ENCODE assay signal across 13 mouse cellular contexts in genomic region chr12:110488031-110488430, GRCm38 (mm10). TPM values are rescaled to one million over a fixed set of nuclear protein-coding genes. Genes with fewer than 3 reads are reported as not detected.
A peak's percentile ranks its signal among the peaks of the same experiment; 100 is the strongest.
DNase-seq lines count a peak whose midpoint lies in the region; ATAC-seq and TF ChIP-seq lines count a peak whose summit lies in the region.
"Had no signal": no experiment of that assay in that cellular context is flagged by ENCODE, and none has a peak within 500 bp of the region (broad histone marks: within the 10 kb centered on the region; RNA-seq: fewer than 3 reads in every experiment).

No protein-coding gene starts in this region.

- H3K4me2 ChIP-seq in forebrain, embryonic 14.5 days (ENCODE audit: low read length): no peak overlapping the region
- H3K4me2 ChIP-seq in forebrain, embryonic 16.5 days (ENCODE audit: low read length): no peak overlapping the region
- H3K4me2 ChIP-seq in hindbrain, embryonic 15.5 days: 0 out of 2 replicates have a peak overlapping the region, but pooled peaks have one; percentile 87
- H3K4me2 ChIP-seq in lung, embryonic 14.5 days: peak overlapping the region; percentile 94; the same call in 1 of the 2 replicates

- H3K36me3 ChIP-seq in forebrain, embryonic 14.5 days (ENCODE audit: control insufficient read depth, insufficient read depth, low read length): no peaks in the 10 kb centered on the region
- no peaks in the 10 kb centered on the region for H3K36me3 ChIP-seq in forebrain, embryonic 16.5 days (ENCODE audit: control insufficient read depth, insufficient read depth)
- H3K36me3 ChIP-seq in hindbrain, embryonic 15.5 days: no peaks in the 10 kb centered on the region
- H3K36me3 ChIP-seq in hindbrain, embryonic 10.5 days: peaks cover 33% of the 10 kb centered on the region
- 0 out of 2 replicates have a peak, but pooled peaks cover 19% of the 10 kb centered on the region for H3K36me3 ChIP-seq in lung, embryonic 14.5 days (ENCODE audit: insufficient read depth)

- no peak overlapping the region for H3K4me3 ChIP-seq in forebrain, embryonic 14.5 days (ENCODE audit: low read depth, low read length)
- H3K4me3 ChIP-seq in forebrain, embryonic 16.5 days (replicated peaks; ENCODE audit: low read length): no peak overlapping the region
- no peak overlapping the region for H3K4me3 ChIP-seq in hindbrain, embryonic 15.5 days
- no peak overlapping the region for H3K4me3 ChIP-seq in hindbrain, embryonic 10.5 days
- H3K4me3 ChIP-seq in lung, embryonic 14.5 days (ENCODE audit: low read depth, low read length): no peak overlapping the region
- peak overlapping the region; percentile 5; the same call in 1 of the 2 replicates for H3K4me3 ChIP-seq in brown adipose tissue, adult 24 weeks (ENCODE audit: insufficient read depth, low read depth, low read length)
- H3K4me3 ChIP-seq: left cerebral cortex, adult 2 months had no signal

- no peak for ATAC-seq in forebrain, embryonic 14.5 days
- ATAC-seq in forebrain, embryonic 16.5 days: no peak
- no peak for ATAC-seq in hindbrain, embryonic 15.5 days (ENCODE audit: low FRiP score, low read depth)
- no peak for ATAC-seq in lung, embryonic 14.5 days (ENCODE audit: insufficient read depth)

- WGBS in forebrain, embryonic 14.5 days: 84% methylated on average over 9 of the region's 9 CpGs
- WGBS in forebrain, embryonic 16.5 days: 83% methylated on average over 9 of the region's 9 CpGs
- WGBS in hindbrain, embryonic 15.5 days: 68% methylated on average over 9 of the region's 9 CpGs
- 79% methylated on average over 9 of the region's 9 CpGs for WGBS in hindbrain, embryonic 10.5 days
- WGBS in lung, embryonic 14.5 days: 43% methylated on average over 9 of the region's 9 CpGs

- DNase-seq in forebrain, embryonic 14.5 days (ENCODE audit: low spot score): no peak
- no peak for DNase-seq in hindbrain, embryonic 10.5 days (ENCODE audit: low spot score)
- DNase-seq in lung, embryonic 14.5 days: no peak
- no peak for DNase-seq in lung, postnatal 25 days (ENCODE audit: low spot score)
- DNase-seq in B cell, adult 2 months: no peak
- DNase-seq: cerebellum, postnatal 36 days; spleen, adult 18-20 months had no signal

- no peaks in the 10 kb centered on the region for H3K27me3 ChIP-seq in forebrain, embryonic 14.5 days (replicated peaks; ENCODE audit: control insufficient read depth, insufficient read depth, low read length)
- no peaks in the 10 kb centered on the region for H3K27me3 ChIP-seq in forebrain, embryonic 16.5 days (replicated peaks; ENCODE audit: control insufficient read depth, insufficient read depth, low read length)
- no peaks in the 10 kb centered on the region for H3K27me3 ChIP-seq in hindbrain, embryonic 15.5 days
- no peaks in the 10 kb centered on the region for H3K27me3 ChIP-seq in hindbrain, embryonic 10.5 days (ENCODE audit: insufficient read depth, poor library complexity, severe bottlenecking)
- H3K27me3 ChIP-seq in lung, embryonic 14.5 days (ENCODE audit: insufficient read depth, low read length): no peaks in the 10 kb centered on the region
- H3K27me3 ChIP-seq: embryonic facial prominence, embryonic 15.5 days had no signal

- H3K9ac ChIP-seq in forebrain, embryonic 14.5 days (ENCODE audit: low read length): 0 out of 2 replicates have a peak overlapping the region, but pooled peaks have one; percentile 22
- H3K9ac ChIP-seq in forebrain, embryonic 16.5 days (replicated peaks; ENCODE audit: low read depth, low read length): no peak overlapping the region
- H3K9ac ChIP-seq in hindbrain, embryonic 15.5 days: no peak overlapping the region
- no peak overlapping the region for H3K9ac ChIP-seq in lung, embryonic 14.5 days
- H3K9ac ChIP-seq: embryonic facial prominence, embryonic 15.5 days; liver, embryonic 14.5 days had no signal

- TF ChIP-seq CTCF in lung, embryonic 14.5 days (IDR thresholded peaks at IDR 0.05; ENCODE audit: low read depth): no peak

- H3K4me1 ChIP-seq in forebrain, embryonic 14.5 days (ENCODE audit: control insufficient read depth, insufficient read depth, low read length): peaks cover 18% of the 10 kb centered on the region
- H3K4me1 ChIP-seq in forebrain, embryonic 16.5 days (replicated peaks; ENCODE audit: control insufficient read depth, insufficient read depth, low read length): peaks cover 27% of the 10 kb centered on the region
- H3K4me1 ChIP-seq in hindbrain, embryonic 15.5 days (replicated peaks): peaks cover 39% of the 10 kb centered on the region
- H3K4me1 ChIP-seq in hindbrain, embryonic 10.5 days (replicated peaks): peaks cover 43% of the 10 kb centered on the region
- peaks cover 17% of the 10 kb centered on the region for H3K4me1 ChIP-seq in lung, embryonic 14.5 days (ENCODE audit: insufficient read depth)
- H3K4me1 ChIP-seq in brown adipose tissue, adult 24 weeks (ENCODE audit: control insufficient read depth, insufficient read depth, insufficient read length, low read length): peaks cover 24% of the 10 kb centered on the region

- H3K27ac ChIP-seq in forebrain, embryonic 14.5 days (ENCODE audit: low read depth, low read length): no peak overlapping the region
- H3K27ac ChIP-seq in forebrain, embryonic 16.5 days (ENCODE audit: low read length): no peak overlapping the region
- no peak overlapping the region for H3K27ac ChIP-seq in hindbrain, embryonic 15.5 days (replicated peaks)
- H3K27ac ChIP-seq in hindbrain, embryonic 10.5 days: no peak overlapping the region
- no peak overlapping the region for H3K27ac ChIP-seq in lung, embryonic 14.5 days (ENCODE audit: low read depth)
- peak overlapping the region; percentile 39 for H3K27ac ChIP-seq in brown adipose tissue, adult 24 weeks (replicated peaks; ENCODE audit: low read depth, low read length)
- H3K27ac ChIP-seq: embryonic facial prominence, embryonic 15.5 days; left cerebral cortex, adult 2 months; liver, embryonic 14.5 days had no signal

- no peaks in the 10 kb centered on the region for H3K9me3 ChIP-seq in forebrain, embryonic 14.5 days (replicated peaks; ENCODE audit: control insufficient read depth, low read length)
- H3K9me3 ChIP-seq in forebrain, embryonic 16.5 days (ENCODE audit: control insufficient read depth, low read length): no peaks in the 10 kb centered on the region
- H3K9me3 ChIP-seq in hindbrain, embryonic 15.5 days: no peaks in the 10 kb centered on the region
- H3K9me3 ChIP-seq in hindbrain, embryonic 10.5 days: no peaks in the 10 kb centered on the region
- H3K9me3 ChIP-seq in lung, embryonic 14.5 days (ENCODE audit: low read depth, low read length): no peaks in the 10 kb centered on the region

RNA-seq across cellular contexts. Expression of gene Ppp2r5c, which starts 41.1 kb away (rescaled TPM):
- 138 and 144 TPM in 2 replicates for polyA plus RNA-seq in forebrain, embryonic 14.5 days (2014; fragmentation: Nextera tagmentation; extraction: Ambion mirVana)
- 139 and 145 TPM in 2 replicates for polyA plus RNA-seq in forebrain, embryonic 16.5 days (2015; fragmentation: Nextera tagmentation; extraction: Ambion mirVana)
- 143 and 151 TPM in 2 replicates for polyA plus RNA-seq in hindbrain, embryonic 15.5 days (2015; fragmentation: Nextera tagmentation; extraction: Ambion mirVana)
- polyA plus RNA-seq in hindbrain, embryonic 10.5 days (2016; fragmentation: Nextera tagmentation; extraction: Ambion mirVana): 139 and 146 TPM in 2 replicates
- 180 and 188 TPM in 2 replicates for polyA plus RNA-seq in lung, embryonic 14.5 days (2014; fragmentation: Nextera tagmentation; extraction: Ambion mirVana)
- polyA plus RNA-seq in brown adipose tissue, adult 24 weeks (2012; ENCODE audit: insufficient read depth, insufficient read length, missing spikeins): 44.0 and 64.3 TPM in 2 replicates

Comparison
In these comparisons a context has a peak if more than half of its experiments do, and no peak if none do; other contexts are left out.
1. H3K4me2 ChIP-seq: peak in hindbrain, embryonic 15.5 days (single experiment) and lung, embryonic 14.5 days (single experiment); none in forebrain, embryonic 14.5 days (single experiment) and forebrain, embryonic 16.5 days (single experiment).